Mouse (Mus musculus): ENCODE measurements around the gene Nek2.

Nek2 gene

DNA sequence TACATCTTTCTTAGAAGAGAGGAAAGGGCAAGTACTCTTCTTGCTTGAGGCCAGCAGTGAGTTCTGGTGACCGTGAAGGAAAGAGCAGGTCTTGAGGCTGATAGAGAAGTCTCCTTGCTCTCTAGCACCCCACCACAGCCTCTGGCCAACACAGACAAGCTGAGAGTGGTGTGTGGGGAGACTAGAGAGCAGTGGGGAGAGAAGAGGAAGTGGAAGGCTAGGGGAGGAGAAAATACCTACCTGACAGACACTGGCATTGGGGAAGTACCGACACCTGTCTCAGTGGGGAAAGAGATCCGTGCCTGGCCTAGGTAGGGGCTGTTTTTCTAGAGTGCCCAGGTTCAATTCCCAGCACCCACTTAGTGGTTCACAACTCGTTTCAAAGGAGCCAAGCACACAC is 7.0 kb upstream of the Nek2 start:
- peak; percentile 40 for DNase-seq (ENCODE audit: low read depth, low spot score)

DNA sequence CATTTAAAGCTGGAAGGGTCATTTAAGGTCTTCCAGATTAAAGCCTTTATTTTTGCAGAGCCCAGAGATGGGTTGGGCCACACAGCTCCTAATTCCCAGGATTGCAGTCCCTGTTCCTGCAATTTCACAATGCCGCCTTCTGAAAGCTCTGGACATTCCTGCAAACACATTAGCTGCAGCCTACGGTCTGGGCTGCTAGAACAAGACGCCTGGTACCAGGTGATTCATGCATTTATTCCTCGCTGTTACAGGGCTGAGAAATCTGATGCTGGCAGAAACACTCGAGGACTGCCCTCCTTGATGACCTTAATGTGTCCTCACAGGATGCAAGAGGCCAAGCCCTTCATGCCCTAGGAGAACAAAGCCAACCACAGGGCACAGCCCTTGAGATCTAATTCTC is 6.3 kb upstream of the Nek2 start:
- DNase-seq (ENCODE audit: low read depth, low spot score), result peak; percentile 54

DNA sequence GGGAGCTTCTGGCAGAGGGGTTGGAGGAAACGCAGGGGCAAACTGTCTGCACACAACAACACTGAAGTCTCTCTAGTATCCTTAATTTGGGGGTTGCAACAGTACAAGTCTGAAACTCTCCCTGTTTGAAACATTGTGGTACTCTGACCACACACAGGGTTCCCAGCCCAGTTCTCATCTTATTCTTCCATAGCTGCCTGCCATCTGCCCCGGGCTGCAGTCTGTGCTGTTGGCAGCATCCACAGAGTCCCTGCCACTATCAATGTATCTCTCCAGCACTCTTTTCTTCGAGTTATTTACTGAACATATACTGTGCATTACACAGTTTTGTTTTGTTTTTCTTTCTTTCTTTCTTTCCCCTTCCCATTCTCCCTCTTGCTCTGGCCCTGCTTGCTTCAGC is 4.6 kb upstream of the Nek2 start:
- no peak for DNase-seq (ENCODE audit: low read depth, low spot score)

DNA sequence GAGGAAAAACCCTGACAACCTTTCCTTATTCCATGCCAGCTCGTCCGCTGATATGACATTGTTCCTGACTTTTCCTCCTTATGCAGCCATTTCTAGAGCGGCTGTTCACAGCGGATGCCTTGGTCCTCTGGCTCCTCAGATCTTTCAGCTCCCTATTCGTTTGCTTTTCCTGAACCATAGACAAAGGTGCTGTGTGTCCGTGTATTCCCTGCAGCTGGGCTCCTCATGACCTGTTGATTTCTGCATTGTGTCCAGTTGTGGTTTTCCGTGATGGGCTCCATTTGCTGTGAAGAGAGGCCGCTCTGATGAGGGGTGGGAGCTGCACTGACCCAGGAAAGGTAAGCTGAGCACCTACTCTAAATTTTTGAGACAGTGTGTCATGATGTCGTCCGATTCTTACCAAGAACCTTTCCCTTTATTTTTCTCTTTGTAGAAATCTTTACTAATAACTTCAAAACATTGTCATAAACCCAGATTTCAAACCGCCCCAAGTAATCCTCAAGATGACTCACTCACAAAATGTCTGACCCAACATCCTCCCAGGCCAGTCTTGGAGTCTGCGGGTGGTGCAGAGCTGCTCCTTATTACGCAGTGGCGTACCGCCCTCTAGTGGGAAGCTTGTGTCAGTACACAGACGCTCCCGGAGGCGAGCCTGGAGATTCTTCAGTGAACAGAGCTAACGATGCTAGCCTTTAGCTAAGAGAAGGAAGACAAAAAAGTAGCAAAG is 3.7 kb upstream of the Nek2 start:
- peak; percentile 95 for DNase-seq (ENCODE audit: low read depth, low spot score)

DNA sequence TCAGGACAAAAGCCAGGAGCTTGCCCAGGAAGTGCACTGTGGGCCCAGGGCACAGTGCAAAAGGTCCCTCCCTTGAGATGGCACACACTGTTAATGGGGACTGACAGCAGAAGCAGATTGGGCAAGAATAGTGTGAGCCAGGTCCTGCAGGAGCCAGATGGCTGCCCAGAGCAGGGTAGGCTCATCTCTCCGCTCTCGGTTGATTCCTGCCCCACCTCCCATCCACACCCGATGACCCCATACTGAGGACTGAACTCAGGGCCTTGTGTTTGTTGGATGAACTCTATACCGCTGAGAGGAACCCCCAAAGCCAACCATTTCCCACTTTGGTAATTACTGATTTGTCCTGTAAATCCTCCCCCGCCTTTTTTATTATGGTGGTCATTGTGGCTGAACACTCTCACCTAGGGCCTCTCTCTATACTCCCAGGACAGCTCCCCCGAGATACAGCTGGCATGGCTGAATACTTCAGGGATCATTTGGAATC is 3.1 kb upstream of the Nek2 start:
- DNase-seq (ENCODE audit: low read depth, low spot score), result no peak

DNA sequence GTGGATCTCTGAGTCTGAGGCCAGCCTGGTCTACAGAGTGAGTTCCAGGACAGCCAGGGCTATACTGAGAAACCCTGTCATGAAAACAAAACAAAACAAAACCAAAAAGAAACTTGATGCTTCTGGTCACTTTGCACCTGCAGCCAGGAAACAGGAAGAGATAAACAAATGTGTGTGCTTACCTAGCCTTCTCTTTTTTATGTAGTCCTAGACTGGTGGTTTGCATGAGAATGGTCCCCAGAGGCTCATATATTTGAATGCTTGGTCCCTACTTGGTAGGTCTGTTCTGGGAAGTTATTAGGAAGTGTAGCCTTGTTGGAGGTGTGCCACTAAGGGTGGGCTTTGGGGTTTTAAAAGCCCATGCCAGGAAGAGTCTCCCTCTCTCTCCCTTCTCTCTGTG is 2.2 kb upstream of the Nek2 start:
- no peak for DNase-seq (ENCODE audit: low read depth, low spot score)

DNA sequence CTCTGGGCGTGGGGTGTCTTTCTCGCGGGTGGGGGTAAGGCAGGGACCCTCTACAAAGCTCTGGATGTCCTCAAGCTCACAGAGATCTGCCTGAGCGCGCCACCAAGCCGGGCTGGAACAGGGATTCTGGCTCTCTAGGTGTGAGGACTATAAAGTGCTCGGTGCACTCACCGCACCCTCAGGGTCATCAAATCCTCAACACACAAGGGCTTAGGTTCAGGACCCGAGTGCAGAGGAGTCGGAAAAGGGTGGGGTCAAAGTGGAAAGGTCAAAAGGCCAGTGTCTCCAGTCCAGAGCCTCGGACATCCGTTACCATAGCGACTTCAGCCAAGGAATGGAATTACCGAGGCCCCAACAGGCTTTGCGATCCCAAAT is 306 bp upstream of the Nek2 start:
- DNase-seq (ENCODE audit: low read depth, low spot score), result no peak

DNA sequence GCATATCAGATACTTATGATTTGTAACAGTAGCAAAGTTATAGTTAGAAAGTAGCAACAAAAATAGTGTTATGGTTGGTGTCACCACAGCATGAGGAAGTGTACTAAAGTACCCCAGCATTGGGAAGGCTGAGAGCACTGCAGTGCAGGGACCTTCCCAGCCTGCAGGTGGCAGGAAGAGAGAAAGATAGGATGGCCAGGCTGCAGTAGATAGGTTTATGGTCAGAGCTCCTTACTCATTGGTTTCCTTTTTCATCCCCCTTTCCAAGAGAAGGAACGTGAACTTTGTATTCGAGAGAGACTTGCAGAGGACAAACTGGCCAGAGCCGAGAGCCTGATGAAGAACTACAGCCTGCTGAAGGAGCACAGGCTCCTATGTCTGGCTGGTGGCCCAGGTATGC is 7.9 kb downstream of the Nek2 start:
- DNase-seq (ENCODE audit: low read depth, low spot score), result peak; percentile 40

DNA sequence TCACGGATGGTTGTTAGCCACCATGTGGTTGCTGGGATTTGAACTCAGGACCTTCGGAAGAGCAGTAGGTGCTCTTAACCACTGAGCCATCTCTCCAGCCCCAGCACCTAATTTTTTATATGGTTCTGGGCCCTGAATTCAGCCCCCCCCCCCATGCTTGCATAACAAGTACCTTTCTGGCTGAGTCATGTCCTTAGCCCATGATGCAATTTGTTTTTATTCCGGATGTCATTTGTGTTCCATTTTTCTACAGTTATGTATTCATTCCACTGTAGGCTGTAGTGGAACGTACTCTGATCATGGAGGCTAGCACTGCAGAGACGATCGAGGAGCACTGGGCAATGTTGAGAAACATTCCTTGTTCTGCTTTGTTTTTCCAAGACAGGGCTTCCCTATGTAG is 12.2 kb downstream of the Nek2 start:
- DNase-seq (ENCODE audit: low read depth, low spot score), result no peak

DNA sequence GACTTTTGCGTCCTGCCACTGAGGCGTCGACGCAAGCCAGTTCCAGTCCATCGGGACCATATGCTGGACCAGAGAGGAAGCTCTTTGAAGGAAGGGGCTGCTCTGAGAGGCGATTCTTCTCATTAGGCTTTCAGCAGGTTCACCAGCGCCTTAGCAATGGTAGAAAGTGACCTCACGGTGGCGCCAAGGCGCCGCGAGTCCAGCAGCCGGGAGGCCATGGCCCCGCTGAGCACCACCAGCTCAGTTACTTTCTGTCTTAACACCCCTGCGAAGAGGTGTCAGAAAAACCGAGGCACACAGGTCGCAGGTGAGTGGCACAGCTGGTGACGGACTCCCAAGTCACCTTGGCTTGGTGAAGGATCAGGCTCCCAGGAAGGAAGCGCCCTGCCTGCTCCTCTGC is 13.6 kb downstream of the Nek2 start:
- DNase-seq (ENCODE audit: low read depth, low spot score), result peak; percentile 71

DNA sequence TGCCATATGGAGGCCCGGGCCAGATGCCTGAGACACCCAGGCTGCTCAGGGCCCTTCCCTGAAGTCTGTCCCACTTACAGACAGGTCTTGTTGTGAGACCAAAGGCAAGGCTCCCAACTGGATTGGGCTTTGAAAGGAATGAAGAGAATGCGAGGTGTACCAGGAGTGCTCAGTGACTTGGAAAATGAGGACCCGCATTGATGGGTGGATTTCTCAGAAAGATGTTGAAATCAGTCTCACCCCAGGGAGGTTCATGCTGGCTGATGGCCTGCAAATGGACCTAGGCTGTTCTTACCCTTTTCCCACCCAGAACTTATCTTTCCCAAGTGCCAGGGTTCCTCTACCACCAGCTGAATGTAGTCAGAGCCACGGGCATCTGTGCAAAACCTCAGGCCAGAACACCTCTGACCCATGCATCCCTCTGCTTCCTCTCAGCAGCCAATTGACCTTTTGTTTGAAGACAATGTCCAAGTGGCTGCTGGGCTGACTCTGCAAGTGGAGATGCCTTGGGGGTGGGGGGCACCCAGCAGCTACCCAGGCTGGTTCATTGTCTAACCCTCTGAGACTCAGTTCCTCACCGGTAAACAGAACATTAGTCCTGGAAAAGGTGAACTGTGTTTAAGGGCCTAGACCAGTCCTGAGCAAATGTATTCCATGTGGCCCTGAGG is 15.2 kb downstream of the Nek2 start:
- DNase-seq (ENCODE audit: low read depth, low spot score), result no peak

DNA sequence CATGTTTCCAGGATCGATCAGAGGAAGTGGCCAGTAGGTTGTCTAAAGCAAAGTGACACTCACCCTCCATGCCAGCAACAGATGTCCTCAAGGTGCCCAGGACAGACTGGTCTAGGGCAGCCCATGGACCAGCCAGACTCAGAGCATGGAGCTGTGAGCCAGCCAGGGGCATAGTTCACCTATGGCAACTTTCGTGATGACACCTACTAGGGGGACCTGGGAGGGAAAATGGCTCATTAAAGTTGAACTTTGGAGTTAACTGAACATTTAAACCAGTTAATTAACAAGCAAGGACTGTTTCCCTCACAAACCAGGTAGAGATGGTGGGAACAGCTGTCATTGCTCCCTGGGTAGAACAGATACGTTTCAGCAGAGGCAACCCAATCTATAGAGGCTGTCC is 16.4 kb downstream of the Nek2 start:
- no peak for DNase-seq (ENCODE audit: low read depth, low spot score)

DNA sequence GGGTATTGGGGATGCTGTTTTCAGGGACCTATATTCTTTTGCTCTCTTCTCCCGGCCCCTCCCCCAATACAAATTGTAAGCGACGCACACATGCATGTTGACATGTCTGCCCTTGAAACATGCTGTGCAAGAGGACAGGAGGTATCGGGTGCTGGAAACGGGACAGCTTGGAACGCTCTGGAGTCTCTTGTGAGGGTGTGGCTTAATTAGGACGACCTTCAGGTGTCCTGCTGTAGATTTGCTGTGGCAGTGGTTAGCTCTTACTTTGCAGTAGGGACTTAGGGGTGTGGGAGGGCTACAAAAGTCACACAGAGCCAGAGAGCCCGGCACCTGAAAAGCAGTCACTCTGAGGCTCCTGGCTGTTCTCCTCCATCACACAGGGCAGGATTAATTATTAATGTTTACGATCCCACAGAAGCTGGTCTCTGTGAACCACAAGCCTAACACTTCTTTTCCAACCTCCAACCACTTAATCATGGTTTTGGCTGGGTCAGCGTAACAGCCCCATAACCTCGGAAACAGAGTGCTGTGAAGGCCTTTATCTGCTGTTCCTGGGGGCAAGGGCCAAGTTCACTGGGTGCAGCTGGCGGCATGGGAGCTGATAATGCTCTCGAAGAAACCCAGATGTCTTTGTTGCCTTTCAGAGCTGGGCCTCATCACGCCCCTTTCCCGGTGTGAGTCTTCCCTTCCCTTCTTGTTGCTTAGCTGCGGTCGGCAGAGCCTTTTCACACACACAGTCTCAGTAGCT is 17.9 kb downstream of the Nek2 start:
- DNase-seq (ENCODE audit: low read depth, low spot score), result peak; percentile 78

DNA sequence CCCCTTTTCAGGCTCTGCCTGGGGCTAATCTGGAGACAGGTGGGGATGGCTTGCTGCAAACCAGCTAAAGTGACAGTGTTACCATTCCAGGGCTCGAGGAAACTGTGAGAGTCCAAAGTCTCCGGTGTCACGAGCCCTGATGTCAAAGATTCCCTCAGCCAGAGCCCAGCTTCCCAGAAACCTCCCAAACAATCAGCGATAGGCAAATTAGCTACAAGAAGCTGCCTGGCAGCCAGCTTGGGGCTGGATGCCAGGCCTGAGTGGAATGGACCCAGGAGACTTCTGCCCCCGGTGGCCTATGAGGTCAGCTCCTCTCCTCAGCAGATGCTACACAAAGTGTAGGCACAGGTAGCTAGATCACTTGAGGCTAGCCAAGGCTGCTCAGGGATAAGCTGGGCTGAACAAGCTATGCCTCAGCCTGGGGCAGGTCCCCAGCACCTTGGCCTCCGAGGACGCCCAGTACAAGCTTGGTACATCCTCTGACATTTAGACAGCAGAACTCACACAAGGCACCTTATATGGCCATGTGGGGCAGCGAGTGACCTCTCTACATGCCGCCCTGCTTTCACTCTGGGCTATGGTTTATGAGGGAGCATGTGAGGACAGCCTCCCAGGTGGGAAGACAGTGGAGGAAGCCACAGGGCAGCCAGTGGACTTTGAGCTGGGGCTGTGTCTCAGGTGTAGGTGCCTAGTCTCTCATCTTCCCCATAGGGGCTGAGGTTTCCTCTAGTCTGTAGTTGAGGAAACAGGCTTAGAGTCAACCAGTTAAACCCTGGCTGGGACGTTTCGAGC is 19.7 kb downstream of the Nek2 start:
- DNase-seq (ENCODE audit: low read depth, low spot score), result peak; percentile 31

DNA sequence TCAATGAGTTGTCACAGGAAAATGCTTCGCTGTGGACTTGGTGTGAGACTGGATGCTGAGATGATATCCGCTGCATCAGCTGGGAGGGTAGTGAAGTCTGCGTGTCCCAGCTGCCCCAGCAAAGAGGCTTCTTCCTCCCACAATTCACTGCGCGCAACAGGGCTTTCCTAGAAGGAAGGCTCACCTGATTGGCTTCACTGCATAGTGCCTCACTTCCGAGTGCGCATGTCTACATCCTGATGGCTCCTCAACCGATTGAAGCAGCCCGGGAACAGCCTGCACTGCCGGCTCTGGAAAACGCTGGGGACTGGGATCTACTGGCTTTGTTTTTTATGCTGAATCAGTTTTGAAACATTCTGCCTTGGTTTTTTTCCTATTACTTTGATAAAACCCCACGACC is 21.0 kb downstream of the Nek2 start:
- DNase-seq (ENCODE audit: low read depth, low spot score), result peak; percentile 48

DNA sequence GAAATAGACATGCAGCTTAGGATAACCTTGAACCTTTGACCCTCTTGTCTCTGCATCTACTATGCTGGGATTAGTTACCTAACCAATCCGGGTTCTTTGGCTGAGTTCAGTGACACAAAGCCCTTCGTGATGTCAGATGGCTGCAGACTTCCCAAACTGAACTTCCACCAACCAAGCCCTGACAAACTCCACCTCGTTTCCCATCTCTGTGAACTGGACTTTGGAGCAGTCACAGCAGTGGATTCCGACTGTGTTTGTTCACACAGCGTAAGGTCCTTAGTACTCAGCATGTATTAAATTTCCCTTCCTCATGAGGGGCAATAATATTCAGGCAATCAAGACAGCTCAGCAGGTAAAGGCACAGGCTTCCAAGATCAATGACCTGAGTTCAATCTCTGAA is 25.4 kb downstream of the Nek2 start:
- no peak for DNase-seq (ENCODE audit: low read depth, low spot score)

DNA sequence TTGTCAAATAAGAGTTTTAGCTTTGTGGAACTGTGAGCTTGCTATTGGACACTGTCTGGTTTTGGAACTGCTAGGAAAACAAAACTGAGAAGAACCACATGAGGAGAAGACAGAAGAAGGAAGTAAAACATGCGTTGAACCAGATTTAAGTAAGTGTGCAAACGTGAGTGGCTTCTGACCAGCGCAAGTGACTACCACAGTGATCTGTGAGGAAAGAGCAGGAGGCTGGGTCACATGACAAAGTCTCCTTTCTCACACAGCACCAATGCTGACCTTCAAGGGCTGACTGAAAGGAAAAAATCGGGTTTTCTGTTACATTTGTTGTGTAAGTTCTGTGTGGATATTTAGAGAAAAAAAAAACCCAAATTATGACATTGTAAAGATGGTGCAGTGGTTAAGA is 28.3 kb downstream of the Nek2 start:
- no peak for DNase-seq (ENCODE audit: low read depth, low spot score)

DNA sequence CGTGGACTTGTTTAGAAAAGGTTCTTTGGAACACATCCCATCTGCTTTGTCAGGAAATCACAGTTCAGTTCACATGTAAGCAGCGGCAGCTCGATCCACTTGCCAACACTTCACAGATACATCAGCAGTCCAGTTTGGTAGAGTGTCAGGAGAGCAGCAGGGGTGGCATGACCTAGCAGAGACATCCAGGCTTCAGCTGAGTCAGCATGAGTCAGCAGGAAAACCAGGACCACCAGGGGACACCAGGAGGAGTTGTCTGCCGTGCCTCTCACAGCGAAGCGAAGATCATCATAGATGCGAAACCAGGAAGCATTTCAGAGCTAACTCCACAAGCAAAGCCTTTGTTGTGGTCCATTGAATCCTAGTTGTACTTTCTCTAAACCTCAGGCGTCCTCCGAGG is 32.2 kb downstream of the Nek2 start:
- DNase-seq (ENCODE audit: low read depth, low spot score), result peak; percentile 66

DNA sequence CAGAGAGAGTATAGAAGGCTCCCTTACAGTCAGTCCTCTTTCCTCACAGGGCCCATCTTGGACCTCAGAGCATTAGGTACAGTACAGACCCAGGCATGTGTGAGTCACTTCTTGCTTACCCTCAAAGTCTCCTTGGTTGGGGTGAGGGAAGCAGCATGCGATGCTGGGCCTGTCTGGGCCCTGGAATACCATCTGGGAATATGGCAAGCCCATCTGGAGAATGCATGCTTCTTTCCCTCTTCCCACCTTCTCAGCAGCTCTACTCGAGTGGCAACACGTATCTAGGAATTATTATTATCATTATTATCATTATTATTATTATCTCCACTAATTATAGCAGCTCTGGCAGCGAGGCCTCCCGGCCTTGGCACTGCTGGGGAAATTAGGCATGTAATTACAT is 33.5 kb downstream of the Nek2 start:
- no peak for DNase-seq (ENCODE audit: low read depth, low spot score)

DNA sequence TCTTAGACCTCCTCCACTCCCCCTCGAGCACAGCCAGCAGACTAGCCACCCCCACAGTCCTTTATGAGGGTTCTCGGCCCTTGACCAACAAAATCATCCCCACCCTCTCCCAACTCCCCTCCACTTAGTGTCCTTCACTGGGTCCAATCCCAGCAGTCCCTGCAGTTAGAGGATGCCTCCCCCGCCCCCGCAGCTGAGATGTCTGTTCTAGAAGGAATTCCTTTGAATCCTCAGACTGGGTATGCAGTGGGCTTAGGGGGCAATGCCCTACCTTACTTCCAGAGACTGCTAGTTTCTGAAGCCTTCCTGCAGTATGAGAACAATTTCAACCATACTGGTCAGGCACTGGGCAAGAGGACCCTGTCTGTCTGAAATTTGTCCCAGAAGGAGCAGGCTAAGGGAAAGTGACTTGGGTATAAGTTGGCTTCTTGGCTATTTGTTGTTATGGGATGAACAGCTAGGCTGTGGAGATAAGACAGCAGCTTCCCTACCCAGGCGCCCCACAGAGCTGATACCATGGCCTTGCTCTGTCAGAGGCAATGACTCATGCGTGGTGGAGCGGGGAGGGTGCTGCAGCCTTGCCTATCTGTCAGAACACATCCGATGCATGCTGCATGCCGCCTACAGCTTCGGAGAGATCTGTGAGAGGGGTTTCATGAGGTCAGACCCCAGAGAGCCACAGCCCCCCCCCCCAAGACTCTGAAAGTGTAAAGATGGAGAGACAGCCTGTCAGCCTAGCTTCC is 34.1 kb downstream of the Nek2 start:
- DNase-seq (ENCODE audit: low read depth, low spot score), result no peak
